Mouse (Mus musculus): ENCODE measurements around the gene Zfp992. TPM values are rescaled to one million over a fixed set of nuclear protein-coding genes. Genes with fewer than 3 reads are reported as not detected.
A peak's percentile ranks its signal among the peaks of the same experiment; 100 is the strongest.
"Not testable (repeated sequence)": the region's sequence is repeated elsewhere in the genome, so short reads cannot be mapped to it uniquely, and the experiment has no call there.

Gene Zfp992
- polyA plus RNA-seq, 1 experiment from 2014 or later, result 4.2 TPM

GRCm38 (mm10) chr4:146454896-146455295 lies 6.1 kb downstream of the Zfp992 start:
- Histone ChIP-seq H3K9me3 (replicated peaks) (peaks cover 56% of the 10 kb centered on the region), H3K4me3 (no peak overlapping the region), H3K4me1 (replicated peaks) (no peaks in the 10 kb centered on the region), H3K9ac (no peak overlapping the region), H3K36me3 (peaks cover 11% of the 10 kb centered on the region; the same call in 1 of the 2 replicates), H3K27me3 (replicated peaks) (no peaks in the 10 kb centered on the region), H3K4me2 (no peak overlapping the region), H3K27ac (ENCODE audit: poor library complexity, severe bottlenecking) (no peak overlapping the region)
- no peak for ATAC-seq (ENCODE audit: insufficient number of reproducible peaks, low FRiP score)
- WGBS, result 51% methylated on average over 2 of the region's 2 CpGs

DNA sequence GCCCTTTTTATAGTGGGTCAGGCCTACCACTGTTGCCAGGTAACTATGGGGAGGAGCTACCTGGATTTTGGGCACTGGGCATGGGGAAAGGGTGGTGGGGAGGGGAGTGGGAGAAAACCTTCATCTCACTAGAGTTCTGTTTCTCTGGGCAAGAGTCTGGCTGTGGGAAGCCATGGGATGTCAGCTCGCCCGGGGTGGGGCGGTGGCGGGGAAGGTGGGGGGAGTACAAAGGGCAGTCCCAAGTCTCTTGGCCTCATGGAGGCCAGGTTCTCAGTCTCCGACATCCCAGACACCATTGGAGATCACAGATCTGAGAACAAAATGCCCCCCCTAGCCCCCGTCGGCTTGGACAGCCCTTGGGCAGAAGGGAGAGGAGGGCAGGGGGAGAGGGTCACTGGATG lies 6.5 kb downstream of the Zfp992 start:
- Histone ChIP-seq H3K9ac (no peak overlapping the region), H3K4me3 (no peak overlapping the region), H3K27ac (ENCODE audit: poor library complexity, severe bottlenecking) (no peak overlapping the region), H3K36me3 (peaks cover 12% of the 10 kb centered on the region; the same call in 1 of the 2 replicates), H3K4me1 (replicated peaks) (no peaks in the 10 kb centered on the region), H3K4me2 (no peak overlapping the region), H3K9me3 (replicated peaks) (peaks cover 57% of the 10 kb centered on the region), H3K27me3 (replicated peaks) (no peaks in the 10 kb centered on the region)
- WGBS, result 90% methylated on average over 7 of the region's 7 CpGs
- peak; percentile 35 for ATAC-seq (ENCODE audit: insufficient number of reproducible peaks, low FRiP score)

GRCm38 (mm10) chr4:146456061-146456726 lies 7.4 kb downstream of the Zfp992 start:
- Histone ChIP-seq H3K27me3 (replicated peaks) (no peaks in the 10 kb centered on the region), H3K9ac (no peak overlapping the region), H3K4me3 (no peak overlapping the region), H3K36me3 (peaks cover 12% of the 10 kb centered on the region; the same call in 1 of the 2 replicates), H3K4me2 (no peak overlapping the region), H3K4me1 (replicated peaks) (no peaks in the 10 kb centered on the region), H3K9me3 (replicated peaks) (peaks cover 60% of the 10 kb centered on the region), H3K27ac (ENCODE audit: poor library complexity, severe bottlenecking) (no peak overlapping the region)
- ATAC-seq (ENCODE audit: insufficient number of reproducible peaks, low FRiP score), result no peak
- WGBS, result 72% methylated on average over 4 of the region's 4 CpGs

DNA sequence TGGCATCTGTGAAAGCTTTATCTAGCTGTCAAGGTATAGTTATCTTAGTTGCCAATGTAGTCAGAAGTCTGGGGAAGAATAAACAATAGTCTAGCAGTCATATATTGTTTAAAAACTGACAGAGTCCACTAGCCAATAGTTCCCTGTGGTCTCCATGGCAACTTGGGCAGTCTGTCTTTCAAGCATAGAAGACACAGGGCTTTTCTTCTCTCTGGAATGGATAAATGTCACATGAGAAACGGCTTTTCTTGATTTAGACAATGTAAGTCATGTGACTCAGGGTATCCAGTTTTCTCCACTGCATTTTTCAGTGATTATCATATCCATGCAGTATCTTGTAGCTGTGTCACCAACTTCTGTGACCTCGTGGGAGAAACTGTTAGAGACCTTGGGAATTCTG lies 8.3 kb downstream of the Zfp992 start:
- Histone ChIP-seq H3K4me2 (no peak overlapping the region), H3K36me3 (peaks cover 12% of the 10 kb centered on the region; the same call in 1 of the 2 replicates), H3K27me3 (replicated peaks) (no peaks in the 10 kb centered on the region), H3K4me1 (replicated peaks) (no peaks in the 10 kb centered on the region), H3K4me3 (no peak overlapping the region), H3K9me3 (replicated peaks) (peaks cover 60% of the 10 kb centered on the region), H3K27ac (ENCODE audit: poor library complexity, severe bottlenecking) (no peak overlapping the region), H3K9ac (no peak overlapping the region)
- no peak for ATAC-seq (ENCODE audit: insufficient number of reproducible peaks, low FRiP score)
- 64% methylated on average over 2 of the region's 2 CpGs for WGBS

GRCm38 (mm10) chr4:146457720-146458119 lies 8.9 kb downstream of the Zfp992 start:
- Histone ChIP-seq H3K9me3 (replicated peaks) (peaks cover 57% of the 10 kb centered on the region), H3K4me1 (replicated peaks) (no peaks in the 10 kb centered on the region), H3K4me2 (no peak overlapping the region), H3K27ac (ENCODE audit: poor library complexity, severe bottlenecking) (no peak overlapping the region), H3K27me3 (replicated peaks) (no peaks in the 10 kb centered on the region), H3K36me3 (peaks cover 9% of the 10 kb centered on the region; the same call in 1 of the 2 replicates), H3K4me3 (no peak overlapping the region), H3K9ac (no peak overlapping the region)
- WGBS, result 73% methylated on average over 1 of the region's 1 CpGs
- ATAC-seq (ENCODE audit: insufficient number of reproducible peaks, low FRiP score), result peak; percentile 48

DNA sequence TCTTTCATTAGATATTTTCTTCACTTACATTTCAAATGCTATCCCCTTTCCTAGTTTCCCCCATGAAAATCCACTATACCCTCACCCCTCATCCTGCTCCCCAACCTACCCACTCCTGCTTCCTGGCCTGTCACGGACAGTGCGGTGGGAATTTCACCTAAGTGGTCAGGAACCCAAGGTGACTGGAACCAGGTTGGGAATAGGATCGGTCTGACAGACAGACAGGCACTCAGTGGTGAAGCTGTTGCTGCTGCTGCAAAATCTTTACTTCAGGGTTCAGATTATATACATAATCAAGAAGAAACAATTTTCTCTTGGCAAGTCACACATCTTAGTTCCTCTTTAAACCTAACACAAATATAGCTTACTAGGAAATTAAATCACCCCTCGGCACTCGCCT lies 11.0 kb downstream of the Zfp992 start:
- not testable (repeated sequence) for H3K4me1 ChIP-seq (replicated peaks); H3K9ac ChIP-seq; H3K27ac ChIP-seq (ENCODE audit: poor library complexity, severe bottlenecking); H3K4me2 ChIP-seq; H3K27me3 ChIP-seq (replicated peaks); ATAC-seq (ENCODE audit: insufficient number of reproducible peaks, low FRiP score); H3K4me3 ChIP-seq
- H3K36me3 ChIP-seq, result peaks cover 17% of the 10 kb centered on the region
- H3K9me3 ChIP-seq (replicated peaks), result peaks cover 52% of the 10 kb centered on the region
- 75% methylated on average over 5 of the region's 5 CpGs for WGBS

DNA sequence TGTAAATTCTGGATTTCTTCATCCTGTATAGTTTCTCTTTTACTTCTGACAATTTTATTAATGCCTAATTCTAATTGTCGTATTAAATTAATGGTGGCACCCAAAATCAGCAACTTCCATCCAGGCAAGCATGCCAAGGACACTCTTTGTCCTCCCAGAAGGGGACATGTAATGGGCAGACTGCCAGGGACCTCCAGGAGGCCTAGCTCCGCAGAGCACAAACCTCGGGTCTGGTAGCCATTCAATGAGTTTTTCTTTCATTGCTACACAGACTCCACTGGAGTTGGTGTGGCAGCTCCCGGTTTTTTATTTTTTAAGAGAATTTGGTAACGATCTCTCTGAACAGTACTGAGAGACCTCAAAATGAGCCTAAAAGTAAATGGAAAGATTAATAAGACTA lies 11.9 kb downstream of the Zfp992 start:
- peaks cover 49% of the 10 kb centered on the region for H3K9me3 ChIP-seq (replicated peaks)
- 0 out of 2 replicates have a peak, but pooled peaks have one; percentile 9 for ATAC-seq (ENCODE audit: insufficient number of reproducible peaks, low FRiP score)
- not testable (repeated sequence) for H3K4me3 ChIP-seq; H3K4me1 ChIP-seq (replicated peaks); H3K4me2 ChIP-seq; H3K27ac ChIP-seq (ENCODE audit: poor library complexity, severe bottlenecking); H3K9ac ChIP-seq; H3K27me3 ChIP-seq (replicated peaks)
- H3K36me3 ChIP-seq, result peaks cover 22% of the 10 kb centered on the region
- WGBS, result 74% methylated on average over 5 of the region's 5 CpGs

DNA sequence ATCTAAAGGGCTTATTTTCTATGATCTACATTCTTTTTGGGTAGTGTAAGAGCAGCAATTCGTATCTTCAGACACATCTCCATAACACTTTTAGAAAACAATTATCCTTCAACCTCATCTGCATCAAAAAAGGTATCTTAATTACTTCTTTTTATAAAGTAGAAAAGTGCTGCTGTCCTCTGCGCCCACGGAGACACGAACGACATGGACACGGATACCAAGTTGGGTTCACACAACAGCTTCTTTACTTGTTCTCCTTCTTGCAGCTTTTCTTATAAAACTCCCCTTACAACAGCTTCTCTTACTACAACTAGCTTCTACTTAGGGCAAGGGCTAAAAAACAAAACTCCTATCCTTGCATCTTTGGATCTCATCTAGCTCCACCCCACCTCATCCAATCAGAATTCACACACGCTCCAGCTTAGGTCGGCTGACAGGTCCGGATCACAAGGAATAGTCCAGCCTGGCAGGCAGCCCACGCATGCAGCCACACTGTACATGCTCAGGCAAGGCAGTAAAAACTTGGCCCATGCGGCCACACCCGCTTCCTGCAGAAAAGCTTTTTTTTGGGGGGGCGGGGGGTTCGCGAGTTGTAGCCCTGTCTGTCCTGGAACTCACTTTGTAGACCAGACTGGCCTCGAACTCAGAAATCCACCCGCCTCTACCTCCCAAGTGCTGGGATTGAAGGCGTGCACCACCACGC lies 15.0 kb downstream of the Zfp992 start:
- H3K9ac ChIP-seq; H3K4me3 ChIP-seq; H3K4me1 ChIP-seq (replicated peaks); H3K27me3 ChIP-seq (replicated peaks); H3K27ac ChIP-seq (ENCODE audit: poor library complexity, severe bottlenecking); H3K4me2 ChIP-seq: not testable (repeated sequence)
- Histone ChIP-seq H3K9me3 (replicated peaks) (peaks cover 22% of the 10 kb centered on the region), H3K36me3 (peaks cover 16% of the 10 kb centered on the region)
- peak; percentile 31; the same call in 1 of the 2 replicates for ATAC-seq (ENCODE audit: insufficient number of reproducible peaks, low FRiP score)
- whole genome bisulfite sequencing, result 88% methylated on average over 19 of the region's 19 CpGs

- 85% methylated on average over 11 of the region's 12 CpGs for WGBS
- peaks cover 20% of the 10 kb centered on the region for H3K9me3 ChIP-seq (replicated peaks)
- not testable (repeated sequence) for H3K27me3 ChIP-seq (replicated peaks); H3K27ac ChIP-seq (ENCODE audit: poor library complexity, severe bottlenecking); H3K4me2 ChIP-seq; H3K4me1 ChIP-seq (replicated peaks); H3K9ac ChIP-seq; H3K4me3 ChIP-seq
- H3K36me3 ChIP-seq, result peaks cover 11% of the 10 kb centered on the region
- 0 out of 2 replicates have a peak, but pooled peaks have one; percentile 28 for ATAC-seq (ENCODE audit: insufficient number of reproducible peaks, low FRiP score)
Measured at GRCm38 (mm10) chr4:146469984-146470383, 21.2 kb downstream of the Zfp992 start.

- H3K27me3 ChIP-seq (replicated peaks); H3K4me3 ChIP-seq; H3K9ac ChIP-seq; H3K27ac ChIP-seq (ENCODE audit: poor library complexity, severe bottlenecking); H3K4me2 ChIP-seq; H3K4me1 ChIP-seq (replicated peaks); H3K36me3 ChIP-seq: not testable (repeated sequence)
- ATAC-seq (ENCODE audit: insufficient number of reproducible peaks, low FRiP score), result 0 out of 2 replicates have a peak, but pooled peaks have one; percentile 30
- WGBS, result no CpG with 5 or more reads among the region's 1 CpGs
- peaks cover 39% of the 10 kb centered on the region for H3K9me3 ChIP-seq (replicated peaks)
Measured at GRCm38 (mm10) chr4:146474181-146474580, 25.4 kb downstream of the Zfp992 start.

DNA sequence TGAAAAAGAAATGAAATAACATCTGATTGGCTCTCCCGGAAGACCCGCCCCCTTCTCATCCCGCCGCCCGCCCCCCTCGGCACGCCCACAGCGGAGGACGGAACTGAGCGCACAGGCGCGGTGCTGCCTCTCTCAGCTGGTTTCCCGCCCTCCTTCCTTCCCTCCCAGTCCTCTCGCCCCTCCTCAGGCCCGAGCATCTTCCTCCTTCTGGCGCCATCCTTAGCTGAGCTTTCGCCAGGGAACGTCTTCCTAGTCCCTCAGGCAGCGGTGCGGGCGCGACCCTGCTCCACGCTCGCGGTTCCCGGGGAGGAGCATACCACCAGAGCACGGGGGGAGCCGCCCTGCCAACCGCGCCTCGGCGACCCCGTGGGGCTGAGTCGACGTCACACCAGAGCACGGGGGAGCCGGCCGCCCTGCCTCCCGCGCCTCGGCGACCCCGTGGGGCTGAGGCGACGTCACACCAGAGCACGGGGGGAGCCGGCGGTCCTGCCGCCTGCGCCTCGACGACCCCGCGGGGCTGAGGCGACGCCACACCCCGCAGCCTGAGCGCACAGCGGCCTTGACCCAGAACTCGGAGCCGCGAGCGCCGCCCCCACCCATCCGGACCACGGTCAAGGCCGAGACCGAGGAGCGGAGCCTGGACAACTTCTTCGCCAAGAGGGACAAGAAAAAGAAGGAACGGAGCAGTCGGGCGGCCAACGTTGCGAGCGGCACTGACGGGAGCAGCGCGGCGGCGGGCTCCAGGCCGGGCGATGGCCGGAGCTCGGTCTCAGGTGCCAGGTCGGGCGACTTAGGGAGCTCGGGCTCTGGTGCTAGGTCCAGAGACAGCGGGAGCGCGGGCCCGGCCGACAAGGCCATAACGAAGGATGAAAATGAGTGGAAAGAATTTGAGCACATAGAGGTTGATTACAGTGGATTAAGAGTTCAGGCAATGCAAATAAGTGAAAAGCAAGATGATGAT lies 26.2 kb downstream of the Zfp992 start:
- WGBS, result 45% methylated on average over 74 of the region's 94 CpGs

More for the DNA sequence above, 26.2 kb downstream of the Zfp992 start:
- not testable (repeated sequence) for H3K27ac ChIP-seq (ENCODE audit: poor library complexity, severe bottlenecking); H3K4me1 ChIP-seq (replicated peaks); H3K27me3 ChIP-seq (replicated peaks); H3K4me3 ChIP-seq; H3K36me3 ChIP-seq; H3K4me2 ChIP-seq; H3K9ac ChIP-seq
- peak; percentile 83 for ATAC-seq (ENCODE audit: insufficient number of reproducible peaks, low FRiP score)
- peaks cover 33% of the 10 kb centered on the region for H3K9me3 ChIP-seq (replicated peaks)
